Mouse (Mus musculus) MEL (cell line): Measurements from ENCODE around the gene Mtss1l. TPM values are rescaled to one million over a fixed set of nuclear protein-coding genes. Genes with fewer than 3 reads are reported as not detected.
A peak's percentile ranks its signal among the peaks of the same experiment; 100 is the strongest.

Experiments used
- DNase-seq: peaks from one replicate; pipeline ENCODE4 v3.0.0; 2011; ENCODE audit warnings: low read depth, low spot score
- H3K27ac ChIP-seq: 2 replicates; pipeline ENCODE4 v1.5.1; 2012; ENCODE audit warnings: low read depth, mild to moderate bottlenecking, control low read depth, low read length, moderate library complexity; ENCODE audit not compliant: control insufficient read depth
- H3K27me3 ChIP-seq, 2 experiments: fragments of 150-350 bp in 1 of 2; sonication (generic) in 1 of 2; 2 replicates each; pipeline ENCODE4 v1.6.1; 2012; ENCODE audit warnings: low read length in 2 of 2, mild to moderate bottlenecking in 2 of 2, improper control_type of control experiment in 1 of 2, moderate library complexity in 1 of 2; ENCODE audit not compliant: insufficient read depth in 2 of 2, control insufficient read depth in 1 of 2
- H3K36me3 ChIP-seq, 2 experiments: 2 replicates each; pipeline ENCODE4 v1.6.1; 2012 to 2014; ENCODE audit warnings: low read length in 2 of 2, improper control_type of control experiment in 1 of 2, inconsistent platforms in 1 of 2, mild to moderate bottlenecking in 1 of 2; ENCODE audit not compliant: insufficient read depth in 2 of 2, control insufficient read depth in 1 of 2
- H3K4me1 ChIP-seq, 2 experiments: fragments of 150-350 bp in 1 of 2; sonication (generic) in 1 of 2; 2 replicates each; pipeline ENCODE4 v1.6.1; 2012; ENCODE audit warnings: low read length in 2 of 2, improper control_type of control experiment in 1 of 2, mild to moderate bottlenecking in 1 of 2; ENCODE audit not compliant: insufficient read depth in 2 of 2, control insufficient read depth in 1 of 2
- H3K4me3 ChIP-seq, 2 experiments: fragments of 150-350 bp in 1 of 2; sonication (generic) in 1 of 2; 2 replicates each; pipeline ENCODE4 v1.5.1; 2012; ENCODE audit warnings: low read depth in 2 of 2, low read length in 2 of 2, mild to moderate bottlenecking in 2 of 2, moderate library complexity in 2 of 2, control low read depth in 1 of 2, improper control_type of control experiment in 1 of 2; ENCODE audit not compliant: control insufficient read depth in 1 of 2, insufficient read depth in 1 of 2
- H3K79me2 ChIP-seq: 2 replicates; pipeline ENCODE4 v1.6.1; 2012; ENCODE audit warnings: mild to moderate bottlenecking, low read length, moderate library complexity; ENCODE audit not compliant: control insufficient read depth, poor library complexity, insufficient read depth
- H3K9ac ChIP-seq: 2 replicates; pipeline ENCODE4 v1.6.1; 2012; ENCODE audit warnings: low read depth, mild to moderate bottlenecking, control low read depth, low read length, moderate library complexity; ENCODE audit not compliant: control insufficient read depth, poor library complexity, severe bottlenecking
- H3K9me3 ChIP-seq: fragments of 150-350 bp; sonication (generic); replicated peaks from 2 replicates; pipeline ENCODE4 v1.6.1; 2012; ENCODE audit warnings: mild to moderate bottlenecking, low read length, improper control_type of control experiment, moderate library complexity; ENCODE audit not compliant: insufficient read depth
- BHLHE40 ChIP-seq: IDR thresholded peaks from 2 replicates; pipeline ENCODE4 v1.6.1; 2012; ENCODE audit warnings: low read depth, mild to moderate bottlenecking, inconsistent platforms, low read length, improper control_type of control experiment, borderline replicate concordance
- CHD1 ChIP-seq: IDR thresholded peaks from 2 replicates; pipeline ENCODE4 v1.6.1; 2012; ENCODE audit warnings: low read depth, mild to moderate bottlenecking, inconsistent platforms, low read length, improper control_type of control experiment
- CTCF ChIP-seq, 3 experiments: IDR thresholded peaks in 2 of 3; conservative IDR thresholded peaks in 1 of 3; 2 replicates each; pipeline ENCODE4 v1.5.1; 2011 to 2012; ENCODE audit warnings: low read length in 3 of 3, low read depth in 2 of 3, mild to moderate bottlenecking in 2 of 3, improper control_type of control experiment in 1 of 3, inconsistent platforms in 1 of 3, mixed read lengths in 1 of 3, moderate library complexity in 1 of 3; ENCODE audit not compliant: control insufficient read depth in 1 of 3, insufficient read depth in 1 of 3, poor library complexity in 1 of 3, severe bottlenecking in 1 of 3
- E2F4 ChIP-seq: IDR thresholded peaks from 2 replicates; pipeline ENCODE4 v1.6.1; 2011; ENCODE audit warnings: low read depth, low read length, improper control_type of control experiment, borderline replicate concordance
- GABPA ChIP-seq: IDR thresholded peaks from 2 replicates; pipeline ENCODE4 v1.6.1; 2012; ENCODE audit warnings: low read depth, mild to moderate bottlenecking, inconsistent platforms, low read length, improper control_type of control experiment, moderate library complexity
- GATA1 ChIP-seq: IDR thresholded peaks from 2 replicates; pipeline ENCODE4 v1.6.1; 2011; ENCODE audit warnings: low read depth, low read length, improper control_type of control experiment
- JUND ChIP-seq: IDR thresholded peaks from 2 replicates; pipeline ENCODE4 v1.6.1; 2011; ENCODE audit warnings: low read depth, mild to moderate bottlenecking, improper control_type of control experiment, low read length
- KAT2A ChIP-seq: conservative IDR thresholded peaks from 2 replicates; pipeline ENCODE4 v1.6.1; 2012; ENCODE audit warnings: low read depth, low read length, improper control_type of control experiment, inconsistent platforms
- MAX ChIP-seq: IDR thresholded peaks from 2 replicates; pipeline ENCODE4 v1.6.1; 2011; ENCODE audit warnings: low read length, improper control_type of control experiment
- MEF2A ChIP-seq: IDR thresholded peaks from 2 replicates; pipeline ENCODE4 v1.6.1; 2014; ENCODE audit warnings: low read depth, mild to moderate bottlenecking, inconsistent platforms, low read length, improper control_type of control experiment; ENCODE audit not compliant: poor library complexity, insufficient replicate concordance, severe bottlenecking; ENCODE audit errors: extremely low read depth
- NELFE ChIP-seq: IDR thresholded peaks from 2 replicates; pipeline ENCODE4 v1.6.1; 2011; ENCODE audit warnings: low read depth, low read length, improper control_type of control experiment
- NRF1 ChIP-seq: IDR thresholded peaks from 2 replicates; pipeline ENCODE4 v1.6.1; 2014; ENCODE audit warnings: low read depth, mild to moderate bottlenecking, inconsistent platforms, low read length, improper control_type of control experiment, moderate library complexity; ENCODE audit not compliant: poor library complexity, insufficient read depth, severe bottlenecking
- POLR2AphosphoS5 ChIP-seq: IDR thresholded peaks from 2 replicates; pipeline ENCODE4 v1.6.1; 2012; ENCODE audit warnings: low read depth, borderline replicate concordance, mild to moderate bottlenecking, inconsistent platforms, low read length, moderate library complexity, mixed read lengths
- RAD21 ChIP-seq: IDR thresholded peaks from 2 replicates; pipeline ENCODE4 v1.6.1; 2011; ENCODE audit warnings: mild to moderate bottlenecking, low read depth, low read length, improper control_type of control experiment
- SMC3 ChIP-seq: IDR thresholded peaks from 2 replicates; pipeline ENCODE4 v1.6.1; 2011; ENCODE audit warnings: low read depth, low read length, improper control_type of control experiment
- TBP ChIP-seq: IDR thresholded peaks from 2 replicates; pipeline ENCODE4 v1.8.0; 2011; ENCODE audit warnings: low read depth, low read length, improper control_type of control experiment
- TCF12 ChIP-seq: IDR thresholded peaks from 2 replicates; pipeline ENCODE4 v1.6.1; 2014; ENCODE audit warnings: low read depth, mild to moderate bottlenecking, inconsistent platforms, low read length, improper control_type of control experiment, moderate library complexity
- UBTF ChIP-seq: IDR thresholded peaks from 2 replicates; pipeline ENCODE4 v1.6.1; 2012; ENCODE audit warnings: low read depth, mild to moderate bottlenecking, inconsistent platforms, low read length, improper control_type of control experiment, moderate library complexity, borderline replicate concordance; ENCODE audit not compliant: insufficient read depth
- USF1 ChIP-seq: IDR thresholded peaks from 2 replicates; pipeline ENCODE4 v1.6.1; 2014; ENCODE audit warnings: low read depth, mild to moderate bottlenecking, inconsistent platforms, low read length, improper control_type of control experiment, moderate library complexity
- USF2 ChIP-seq, 2 experiments: IDR thresholded peaks; 2 replicates each; pipeline ENCODE4 v1.6.1; 2011 to 2012; ENCODE audit warnings: improper control_type of control experiment in 2 of 2, low read length in 2 of 2, borderline replicate concordance in 1 of 2, inconsistent platforms in 1 of 2, low read depth in 1 of 2, mild to moderate bottlenecking in 1 of 2; ENCODE audit not compliant: insufficient read depth in 1 of 2
- polyA plus RNA-seq, 2 experiments: library from polyadenylated mRNA; stranded (reverse) in 1 of 2; unstranded in 1 of 2; fragments of >175 nt in 1 of 2; fragments of >200 nt in 1 of 2; gene quantifications; 2 replicates each; pipeline versions ENCODE4 v1.2.1 to v1.2.4; 2012; ENCODE audit warnings: low replicate concordance in 2 of 2, low read depth in 1 of 2; ENCODE audit not compliant: insufficient read length in 2 of 2, insufficient read depth in 1 of 2, missing spikeins in 1 of 2
- total RNA-seq: library from RNA; depleted of rRNA; stranded (reverse); fragments of 300-350 nt; gene quantifications from 2 replicates; pipeline ENCODE4 v1.2.3, GENCODE M21; 2012

The Mtss1l gene
- total and polyA plus RNA-seq, 3 experiments, result 1.2 to 4.3 TPM; not detected in 1

DNA sequence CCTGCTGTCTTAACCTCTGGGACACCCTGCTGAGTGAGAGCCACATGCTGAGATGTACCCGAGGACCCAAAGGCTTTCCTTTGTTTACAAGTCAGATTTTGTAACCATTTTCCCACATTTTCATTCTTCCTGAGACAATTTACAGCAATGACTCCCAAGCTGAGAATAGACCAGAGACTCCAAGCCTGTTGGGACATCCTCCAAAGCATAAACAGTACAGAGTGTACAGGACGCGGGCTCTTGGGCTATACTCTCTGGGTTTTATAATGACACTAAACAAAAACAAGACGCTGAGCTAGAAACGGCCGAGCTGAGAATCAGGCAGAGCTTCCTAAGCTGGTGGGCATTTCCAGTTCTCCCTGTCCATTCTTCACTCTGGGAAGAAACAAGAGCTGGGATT is 53.4 kb downstream of the Mtss1l start:
- H3K27me3 ChIP-seq, result peaks cover 2% of the 10 kb centered on the region in 2 experiments; a peak in 2 of 4 replicates
- no peak overlapping the region for H3K4me3 ChIP-seq
- no peak for DNase-seq
- no peak overlapping the region for H3K27ac ChIP-seq
- H3K4me1 ChIP-seq, result no peaks in the 10 kb centered on the region
- TF ChIP-seq CHD1 (no peak), MAX (no peak), KAT2A (no peak), GABPA (no peak), RAD21 (no peak), TCF12 (no peak), E2F4 (no peak), NRF1 (no peak), POLR2AphosphoS5 (no peak), TBP (no peak)
- H3K36me3 ChIP-seq, result no peaks in the 10 kb centered on the region
- H3K9me3 ChIP-seq, result no peaks in the 10 kb centered on the region
- no peaks in the 10 kb centered on the region for H3K79me2 ChIP-seq
- H3K9ac ChIP-seq, result no peak overlapping the region

- Histone ChIP-seq H3K9ac (no peak overlapping the region), H3K27me3 (peaks cover 2 to 6% of the 10 kb centered on the region in 2 experiments; a peak in 3 of 4 replicates), H3K27ac (no peak overlapping the region), H3K4me1 (no peaks in the 10 kb centered on the region), H3K79me2 (no peaks in the 10 kb centered on the region), H3K36me3 (no peaks in the 10 kb centered on the region), H3K9me3 (no peaks in the 10 kb centered on the region), H3K4me3 (no peak overlapping the region)
- TF ChIP-seq RAD21 (peak; percentile 24), MAX (no peak), NELFE (no peak), MEF2A (no peak), CTCF (IDR thresholded peaks at IDR 0.05 in 2 of 3, conservative IDR thresholded peaks at IDR 0.05 in 1 of 3; ENCODE audit: control insufficient read depth in 1 of 3, insufficient read depth in 1 of 3, low read depth in 2 of 3, low read length in 3 of 3, poor library complexity in 1 of 3, severe bottlenecking in 1 of 3) (peak; percentile 60 to 75 (median 65)), USF2 (IDR thresholded peaks at IDR 0.05; ENCODE audit: borderline replicate concordance in 1 of 2, insufficient read depth in 1 of 2, low read depth in 1 of 2, low read length in 2 of 2) (no peak), BHLHE40 (no peak), JUND (no peak), SMC3 (peak; percentile 60), POLR2AphosphoS5 (no peak), GATA1 (no peak), KAT2A (no peak), UBTF (no peak), E2F4 (no peak), GABPA (no peak), USF1 (no peak), TBP (no peak)
- peak; percentile 41 for DNase-seq
Observed at GRCm38 (mm10) chr8:110775316-110775715, 54.0 kb downstream of the Mtss1l start.
